Mouse (Mus musculus): ENCODE measurements at regions not wholly inside any gene's neighbourhood (a gene's known extent, or its start where the extent isn't known, plus 50 kb on each side); places are given as distances from the start of the nearest gene placed in this dataset.

DNA sequence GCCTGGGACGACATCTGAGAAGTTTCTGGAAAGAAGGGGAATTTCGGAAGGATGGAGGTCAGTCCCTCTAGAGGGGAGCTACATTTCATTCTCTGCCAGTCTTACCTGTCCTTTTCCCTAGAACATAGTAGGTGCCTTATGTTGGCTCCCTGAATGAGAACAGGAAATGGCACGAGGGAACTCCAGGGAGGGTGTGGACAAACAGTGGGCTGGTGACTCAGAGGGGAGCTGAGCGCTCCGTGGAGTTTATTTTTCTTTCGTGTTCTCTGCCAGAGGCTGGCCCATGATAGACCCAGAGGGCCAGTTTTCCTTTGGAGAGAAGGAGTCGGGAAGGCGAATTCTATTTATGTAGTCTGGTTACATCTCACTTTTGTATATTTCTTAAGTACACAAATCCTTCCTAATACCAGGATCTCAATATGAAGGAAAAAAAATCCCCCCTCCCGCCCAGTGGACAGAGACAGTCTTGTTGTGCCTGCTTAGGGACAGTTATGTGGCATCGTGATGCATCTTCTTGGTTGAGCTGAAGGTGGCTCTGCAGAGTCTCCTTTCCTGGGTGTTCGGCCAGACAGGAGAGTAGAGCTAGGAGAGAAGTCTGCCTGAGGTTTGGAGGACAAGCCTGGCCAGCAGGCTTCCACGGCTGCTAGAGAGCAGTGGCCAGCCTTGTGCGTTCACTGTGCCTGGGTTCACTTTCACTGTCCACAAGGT lies 84.3 kb upstream of the Rbpj start:
- no peak for DNase-seq

DNA sequence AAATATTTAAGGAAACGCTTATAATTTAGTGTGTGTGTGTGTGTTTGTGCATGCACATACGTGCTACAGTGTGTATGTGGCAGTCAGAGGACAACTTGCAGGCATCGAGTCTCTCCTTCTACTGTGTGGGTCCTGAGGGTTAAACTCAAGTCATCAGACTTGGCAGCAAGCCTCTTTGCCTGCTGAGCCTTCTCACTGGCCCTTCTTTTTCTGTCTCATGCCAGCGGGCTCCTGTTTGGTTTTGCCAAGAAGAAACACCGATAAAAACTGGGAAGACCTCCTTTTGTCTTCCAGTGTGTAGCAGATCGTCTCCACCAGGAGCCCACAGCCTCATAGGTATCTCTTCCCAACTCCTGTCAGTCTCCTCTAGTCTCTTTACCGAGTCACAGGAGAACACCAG lies 81.9 kb upstream of the Rbpj start:
- DNase-seq = no peak

DNA sequence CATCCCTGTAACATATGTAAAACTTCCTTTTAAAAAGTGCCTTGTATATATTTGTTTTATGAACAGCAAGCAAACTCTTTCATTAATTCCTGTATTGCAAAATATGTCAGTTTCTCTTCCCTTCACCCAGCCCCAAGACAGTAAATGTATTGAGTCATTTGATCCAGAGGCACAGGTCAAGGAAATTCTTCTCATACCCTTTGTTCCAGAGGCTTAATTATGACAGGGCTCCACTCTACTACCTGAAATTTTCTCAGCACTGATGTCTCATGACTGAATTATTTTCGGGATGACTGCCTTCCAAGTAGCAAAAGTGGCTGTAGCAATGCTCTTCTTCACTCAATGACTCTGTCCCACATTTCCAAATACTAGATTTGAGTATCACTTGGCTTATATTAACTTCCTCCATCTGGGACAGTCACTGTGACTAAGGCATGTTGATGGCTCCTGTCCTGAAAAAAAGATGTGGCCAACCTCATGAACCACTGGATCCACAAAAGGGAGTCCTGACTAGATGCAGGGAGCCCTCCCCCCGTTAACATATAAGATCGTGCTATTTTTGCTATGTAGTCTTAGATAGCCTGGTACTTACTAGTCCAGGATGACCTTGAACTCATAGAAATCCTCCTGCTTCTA lies 80.3 kb upstream of the Rbpj start:
- DNase-seq = no peak

DNA sequence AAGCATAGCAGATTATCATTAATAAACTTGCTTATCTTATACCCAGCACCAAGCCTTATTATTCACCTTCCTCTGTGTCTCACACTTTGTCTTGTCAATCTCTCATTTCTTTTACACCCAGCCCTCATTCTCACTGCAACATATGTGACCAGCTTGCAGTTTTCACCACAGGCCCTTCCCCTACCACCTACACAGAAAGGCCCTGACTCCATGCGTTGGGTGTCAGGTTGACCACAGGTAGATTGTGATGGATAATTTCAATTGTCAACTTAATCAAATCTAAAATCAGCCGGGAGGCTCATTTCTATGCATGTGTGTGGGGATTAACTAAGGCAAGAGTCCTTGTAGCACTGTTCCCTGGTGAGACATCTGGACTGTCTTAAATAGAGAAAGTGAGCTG lies 72.4 kb upstream of the Rbpj start:
- DNase-seq = no peak

DNA sequence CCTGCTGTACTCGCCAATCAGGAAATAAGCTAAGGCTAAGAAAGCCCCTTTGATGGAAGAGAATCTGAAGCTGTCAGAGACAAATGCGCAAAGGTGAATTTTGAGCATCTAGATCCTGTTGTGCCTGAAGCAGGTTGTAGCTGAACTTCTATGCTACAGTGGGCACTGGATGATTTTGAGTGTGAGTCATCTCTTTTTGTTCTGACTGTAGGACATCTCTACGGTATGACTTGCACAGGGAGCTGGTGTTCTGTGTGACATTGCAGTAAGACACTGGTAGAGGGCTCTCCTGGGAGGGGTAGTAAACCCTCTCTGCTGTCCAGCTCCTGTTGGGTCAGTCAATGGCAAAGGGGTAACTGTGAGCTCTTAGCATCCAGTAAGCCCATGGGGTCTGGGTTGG lies 71.4 kb upstream of the Rbpj start:
- DNase-seq = no peak

DNA sequence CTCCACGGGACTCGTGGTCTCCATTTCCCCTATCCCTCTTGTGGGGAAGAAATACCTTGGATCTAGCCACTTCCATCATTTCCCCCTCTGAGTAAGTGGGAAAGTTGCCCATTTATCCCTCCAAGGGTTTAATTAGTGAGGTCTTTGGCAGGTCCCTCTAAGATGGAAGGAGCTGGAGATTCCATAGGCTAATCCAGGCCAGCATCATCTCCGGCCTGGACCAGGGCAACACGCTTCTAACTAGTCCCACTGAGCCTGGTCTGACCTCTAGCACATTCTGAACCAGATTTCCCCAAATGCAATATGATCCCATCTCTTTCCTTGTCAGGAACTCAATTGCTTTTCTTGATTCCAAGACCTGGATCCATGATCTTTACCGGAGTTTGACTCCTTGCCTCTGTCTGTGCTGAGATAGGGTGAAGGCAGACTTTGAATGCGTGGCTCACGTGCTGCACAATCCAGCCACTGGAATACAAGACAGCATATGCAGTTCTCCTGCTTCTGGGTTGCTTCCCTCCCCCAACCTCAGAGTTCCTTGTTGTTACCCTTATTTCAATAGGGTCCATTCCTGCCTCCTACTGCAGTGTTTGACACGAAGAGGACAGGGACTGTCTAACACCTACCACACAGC lies 67.4 kb upstream of the Rbpj start:
- DNase-seq = no peak

DNA sequence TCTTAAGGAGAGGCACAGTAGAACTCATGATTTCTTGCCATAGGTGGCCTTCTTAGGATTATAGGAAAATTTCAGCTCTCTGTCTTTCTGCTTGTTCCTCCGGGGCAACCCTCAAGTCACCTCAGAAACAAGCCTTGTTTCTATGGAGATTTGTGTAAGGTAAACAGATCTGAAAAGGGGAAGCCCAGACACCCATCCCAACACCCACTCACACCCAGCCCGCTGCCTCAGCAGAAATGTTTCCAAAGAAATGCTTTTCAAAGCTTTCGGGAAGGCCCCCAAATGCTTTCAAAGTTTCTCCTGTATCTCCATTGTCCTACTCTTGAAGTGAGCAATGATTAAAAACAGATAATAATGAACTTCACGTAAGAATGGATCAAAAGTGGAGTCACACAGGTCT lies 64.9 kb upstream of the Rbpj start:
- no peak for DNase-seq

DNA sequence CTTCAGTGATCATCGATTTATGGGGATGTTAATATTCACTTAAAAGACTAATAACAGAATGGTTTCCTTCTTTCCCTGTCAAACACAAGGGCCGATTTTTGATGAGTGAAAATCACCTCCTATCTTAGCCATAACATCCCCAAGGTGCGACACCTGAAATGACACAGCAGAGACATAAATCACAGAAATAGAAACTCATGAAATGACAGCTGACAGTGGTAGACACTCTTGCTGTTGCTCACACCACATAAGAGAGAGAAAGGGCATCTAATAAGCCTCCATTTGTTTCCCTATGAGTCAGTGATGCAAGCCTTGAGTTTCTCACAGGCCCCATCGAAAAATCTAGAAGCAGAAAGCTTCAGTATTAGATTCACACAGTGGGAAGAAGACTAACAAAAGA lies 63.9 kb upstream of the Rbpj start:
- no peak for DNase-seq

DNA sequence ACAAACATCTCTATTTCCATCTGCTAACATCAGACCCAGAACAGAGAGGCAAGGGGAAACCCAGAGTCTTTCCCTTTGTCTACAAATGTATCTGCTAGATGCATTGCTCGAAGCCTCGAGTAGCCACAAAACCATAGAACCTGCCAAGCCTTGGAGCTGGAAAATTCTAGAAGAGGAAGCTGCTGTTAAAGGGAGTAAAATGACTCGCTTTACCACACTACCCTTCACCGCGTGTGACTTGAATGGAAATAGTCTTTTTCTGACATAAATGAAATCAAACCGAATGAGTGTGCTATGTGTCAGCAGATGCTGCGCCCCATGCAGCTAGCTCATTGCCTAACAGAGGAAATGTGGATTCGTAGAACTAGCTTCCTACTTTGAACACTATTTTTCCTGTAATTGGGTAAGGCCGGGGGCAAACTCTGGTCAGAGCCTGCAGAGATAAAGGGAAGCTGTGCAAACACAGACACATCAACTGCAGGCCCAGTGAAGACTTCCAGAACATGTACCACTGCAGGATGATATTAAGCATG lies 63.3 kb upstream of the Rbpj start:
- no peak for DNase-seq

DNA sequence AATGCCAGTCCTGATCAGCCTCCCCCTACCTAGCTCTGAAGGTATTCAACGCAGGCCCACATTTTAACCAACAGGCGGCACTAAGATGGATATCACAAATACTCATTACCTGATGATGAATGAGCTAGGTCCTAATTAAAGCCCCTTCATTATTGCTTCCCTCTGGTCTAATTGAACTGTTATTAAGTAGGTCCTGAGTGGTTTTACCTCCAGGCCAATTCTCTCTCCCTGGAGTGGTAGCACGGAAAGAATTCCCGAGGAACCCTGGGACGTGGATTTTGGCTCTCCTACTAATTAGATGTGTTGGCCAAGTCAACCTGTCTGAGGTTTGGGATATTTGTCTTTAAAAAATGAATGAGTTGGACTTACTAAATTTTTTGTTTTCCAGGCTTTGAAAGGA lies 60.0 kb upstream of the Rbpj start:
- DNase-seq = no peak

DNA sequence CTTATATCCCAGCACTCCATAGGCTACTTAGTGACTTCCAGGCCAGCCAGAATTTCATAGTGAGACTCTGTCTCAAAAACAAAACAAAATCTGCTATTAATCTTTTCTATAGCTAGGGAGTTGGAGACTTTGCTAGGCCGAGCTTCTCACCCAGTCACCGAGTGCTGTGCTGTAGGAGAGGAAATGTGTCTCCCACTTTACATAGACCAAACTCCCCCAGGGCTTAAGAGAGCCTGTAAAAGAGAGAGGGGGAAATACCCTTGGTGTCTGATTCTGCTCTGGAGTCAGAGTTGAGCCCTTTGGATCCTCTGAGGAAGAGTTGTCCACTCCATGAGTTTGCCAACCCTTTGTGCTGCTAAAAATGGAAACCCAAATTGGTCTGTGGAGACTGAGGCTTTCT lies 58.3 kb upstream of the Rbpj start:
- no peak for DNase-seq

DNA sequence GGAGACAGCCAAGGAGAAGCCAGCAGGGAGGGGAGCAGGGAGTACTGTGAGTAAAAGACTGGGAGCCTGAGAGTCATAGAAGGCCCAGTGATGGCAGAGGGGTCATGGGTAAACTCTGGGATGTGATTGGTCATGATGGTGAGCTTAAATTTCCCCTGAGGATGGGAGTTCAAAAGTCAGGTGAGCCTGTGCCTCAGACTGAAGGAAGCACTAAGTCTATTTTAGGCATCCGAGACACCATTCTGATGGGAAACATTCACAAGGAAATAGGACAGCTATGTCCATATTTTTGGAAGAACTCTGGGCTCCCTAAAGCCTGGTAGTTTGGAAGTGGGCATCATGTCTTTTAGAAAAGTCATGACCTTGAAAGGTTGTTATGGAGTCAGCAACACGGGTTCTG lies 57.7 kb upstream of the Rbpj start:
- no peak for DNase-seq

DNA sequence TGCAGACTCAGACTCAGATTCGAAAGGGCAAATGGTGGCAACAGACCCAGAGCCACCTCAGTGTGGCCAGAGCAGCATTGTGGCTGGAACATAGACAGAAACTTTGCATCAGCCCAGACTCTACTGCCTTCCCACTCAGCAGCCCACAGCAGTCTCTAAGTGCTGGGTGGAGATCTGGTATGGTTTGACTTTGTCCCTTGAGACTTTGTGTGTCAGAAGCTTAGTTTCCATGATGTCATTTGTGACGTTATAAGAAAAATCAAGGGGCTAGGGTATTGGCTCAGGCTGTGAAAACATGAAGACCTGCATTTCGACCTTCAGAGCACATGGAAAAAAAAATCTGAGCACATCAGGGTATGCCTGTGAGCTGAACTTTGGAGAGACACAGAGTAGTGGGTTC lies 56.2 kb upstream of the Rbpj start:
- DNase-seq = no peak

DNA sequence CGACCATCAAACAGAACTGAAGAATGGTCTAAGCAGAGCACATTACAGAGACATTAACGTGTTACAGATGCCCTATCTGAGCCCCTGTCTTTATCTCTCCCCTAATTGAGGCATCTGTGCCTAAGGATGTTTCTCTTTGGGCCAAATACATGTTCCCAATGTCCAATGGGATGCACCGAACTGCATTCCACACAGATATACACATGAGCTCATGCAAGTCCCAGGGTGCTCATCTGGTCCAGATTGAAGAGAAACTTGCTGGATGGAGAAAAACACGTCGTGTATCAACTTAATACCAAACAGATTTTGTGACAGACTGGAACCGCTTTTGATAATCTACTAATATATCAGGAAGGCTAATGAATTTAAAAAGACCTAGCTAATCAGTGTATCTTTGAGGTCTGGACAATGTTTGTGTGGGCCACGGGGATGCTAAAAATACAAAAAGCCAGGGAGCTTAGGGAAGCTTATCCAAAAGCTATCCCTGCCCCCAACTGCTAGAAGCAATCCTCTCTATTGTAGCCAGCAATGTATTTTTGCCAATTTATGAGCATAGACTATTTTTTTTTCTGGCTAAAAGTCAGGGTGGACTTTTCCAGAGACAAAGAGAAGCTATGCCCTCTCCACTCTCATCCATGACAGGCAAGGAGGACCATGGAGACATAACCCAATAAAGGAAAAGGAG lies 53.4 kb upstream of the Rbpj start:
- DNase-seq = no peak

DNA sequence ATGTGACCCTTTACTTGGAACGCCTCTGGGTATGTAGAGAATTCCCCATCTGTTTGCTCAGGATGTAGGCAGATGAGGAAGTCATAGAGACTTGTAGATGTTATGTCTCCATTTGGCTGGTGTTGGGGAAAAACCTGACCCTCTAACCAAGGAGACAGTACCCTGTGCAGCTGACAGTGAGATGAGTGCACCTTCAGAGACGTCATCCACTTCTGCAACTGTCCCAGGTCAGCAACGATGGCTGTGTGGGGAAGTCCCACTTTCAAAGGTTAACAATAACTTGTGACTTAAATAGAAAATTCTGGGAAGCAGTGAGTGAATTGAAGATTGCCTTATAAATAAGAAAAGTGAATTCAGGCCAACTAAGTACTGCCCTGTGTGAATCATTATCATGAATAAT lies 52.3 kb upstream of the Rbpj start:
- no peak for DNase-seq

DNA sequence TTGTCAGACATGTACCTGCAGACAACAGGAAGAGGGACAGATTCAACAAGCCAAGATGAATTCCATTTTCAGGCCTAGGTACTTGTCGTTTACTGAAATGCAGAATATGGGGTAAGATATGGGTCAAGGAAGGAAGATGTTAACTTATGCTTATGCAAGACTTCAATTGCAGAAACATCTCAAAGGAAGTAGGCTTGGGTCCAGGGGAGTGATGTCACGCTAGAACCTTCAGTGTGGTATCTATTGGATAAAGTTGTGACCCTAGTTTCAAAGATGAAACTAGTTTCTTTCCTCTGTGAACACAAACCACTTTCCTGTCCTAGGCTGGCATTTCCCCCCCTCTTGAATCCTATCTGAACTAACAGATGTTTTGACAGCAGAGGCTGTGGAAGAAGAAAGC lies 50.5 kb upstream of the Rbpj start:
- no peak for DNase-seq
